Mouse (Mus musculus) liver, adult 2 months (tissue): ENCODE measurements around the gene Kirrel.

Experiments used
- CTCF ChIP-seq: fragments of 200-500 bp; IDR thresholded peaks from 2 replicates; pipeline ENCODE4 v1.5.1; 2011; ENCODE audit warnings: low read depth, low read length, control low read depth
- POLR2A ChIP-seq: fragments of 200-500 bp; IDR thresholded peaks from 2 replicates; pipeline ENCODE4 v1.6.1; 2011; ENCODE audit warnings: low read length, control low read depth; ENCODE audit not compliant: insufficient read depth; ENCODE audit errors: extremely low read depth

DNA sequence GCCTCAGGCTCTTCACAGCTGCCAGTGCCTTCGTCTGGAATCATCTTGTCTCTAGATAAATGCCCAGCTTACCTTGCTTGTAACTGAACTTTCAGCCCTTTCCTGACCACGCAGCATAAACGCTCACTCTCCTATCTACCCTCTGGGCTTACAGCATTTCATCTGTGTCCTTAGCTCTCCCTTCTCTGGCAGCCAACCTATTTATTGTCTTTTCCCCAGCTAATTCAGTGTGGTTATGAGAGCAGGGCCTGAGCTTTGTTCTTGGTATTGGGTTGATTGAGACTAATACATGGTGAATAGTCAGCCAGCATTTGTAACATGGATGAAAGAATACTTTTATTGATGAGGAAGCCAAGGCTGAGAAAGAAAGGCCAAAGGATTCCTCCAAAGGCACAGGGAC is 102.4 kb downstream of the Kirrel start:
- TF ChIP-seq CTCF (no peak), POLR2A (no peak)
